Mouse (Mus musculus) brain, embryonic 18.5 days (tissue): ENCODE measurements around the gene Srebf1.

Experiments used
- DNase-seq: peaks from one replicate; pipeline ENCODE4 v3.0.0-alpha.2; 2012; ENCODE audit warnings: low read depth, low spot score

Srebf1 gene

GRCm38 (mm10) chr11:60222469-60223236 is at the start of gene Srebf1:
Gene Srebf1 (minus strand): TSS chr11:60222581.
- DNase-seq, result no peak

GRCm38 (mm10) chr11:60268563-60268962 is 46.2 kb upstream of the Srebf1 start:
- no peak for DNase-seq

GRCm38 (mm10) chr11:60265271-60265985 is 43.0 kb upstream of the Srebf1 start:
- DNase-seq, result no peak

GRCm38 (mm10) chr11:60264651-60265050 is 42.3 kb upstream of the Srebf1 start:
- no peak for DNase-seq

GRCm38 (mm10) chr11:60262396-60262795 is 40.0 kb upstream of the Srebf1 start:
- no peak for DNase-seq

GRCm38 (mm10) chr11:60260743-60261142 is 38.4 kb upstream of the Srebf1 start:
- no peak for DNase-seq

GRCm38 (mm10) chr11:60257696-60258095 is 35.3 kb upstream of the Srebf1 start:
- DNase-seq, result no peak

DNA sequence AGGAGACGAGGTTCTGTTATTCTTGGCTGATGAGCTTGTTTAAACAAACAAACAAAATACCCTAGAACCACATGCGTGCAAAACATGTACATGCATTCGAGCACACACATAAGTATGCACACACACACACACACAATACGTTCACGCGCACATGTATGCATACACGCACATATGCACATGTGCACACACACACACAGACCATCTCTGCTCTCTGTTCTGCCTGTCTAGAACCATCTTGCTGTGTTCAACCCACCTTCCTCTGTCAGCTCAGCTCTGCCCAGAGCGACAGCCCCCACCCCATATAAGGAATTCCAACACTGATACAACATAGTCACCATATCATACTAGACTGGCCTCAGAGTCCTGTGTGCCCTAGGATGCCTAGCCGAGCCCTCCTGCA is 34.3 kb upstream of the Srebf1 start:
- DNase-seq, result no peak

DNA sequence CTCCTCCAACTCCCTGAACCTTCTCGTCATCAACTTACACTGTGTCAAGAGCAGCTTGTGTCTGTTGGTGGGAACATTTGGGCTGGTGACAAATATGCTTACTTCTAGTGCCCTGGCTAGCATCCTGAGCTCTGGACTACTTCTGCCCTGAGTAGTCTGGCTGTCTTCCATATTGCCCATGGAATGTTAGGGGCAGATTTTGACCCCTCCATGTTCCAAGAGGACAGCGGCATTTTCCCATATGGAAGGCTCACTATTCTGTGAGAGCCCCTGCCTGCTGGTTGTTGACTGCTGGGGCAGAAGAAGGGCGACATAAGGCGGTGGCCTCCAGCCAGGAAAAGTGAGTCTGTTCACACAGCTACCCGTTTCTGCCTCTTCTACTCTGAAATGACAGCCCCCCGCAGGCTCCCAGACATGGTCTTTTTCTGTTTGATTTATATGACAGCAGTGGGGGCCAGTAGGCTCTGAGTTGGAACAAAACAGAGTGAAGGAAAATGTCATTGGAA is 33.8 kb upstream of the Srebf1 start:
- DNase-seq, result peak; percentile 62

DNA sequence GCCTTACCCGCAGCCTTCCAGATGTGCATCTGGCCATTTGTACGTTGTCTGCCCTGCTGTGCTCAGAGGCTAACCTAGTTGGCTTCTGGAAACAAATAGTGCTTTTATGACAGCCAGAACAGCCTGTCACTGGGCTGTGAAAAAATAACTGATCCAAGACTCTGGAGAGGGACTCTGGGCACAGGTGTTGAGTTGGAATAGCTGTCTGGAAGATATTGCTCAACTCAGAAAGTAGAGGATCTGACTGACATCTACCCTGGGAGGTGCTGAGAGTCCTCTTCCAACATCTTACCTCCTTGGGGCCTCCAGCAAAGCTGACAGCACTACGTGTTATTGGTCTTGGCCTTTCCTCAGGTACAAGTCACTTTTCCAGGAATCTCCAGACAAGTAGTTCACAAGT is 33.3 kb upstream of the Srebf1 start:
- no peak for DNase-seq

DNA sequence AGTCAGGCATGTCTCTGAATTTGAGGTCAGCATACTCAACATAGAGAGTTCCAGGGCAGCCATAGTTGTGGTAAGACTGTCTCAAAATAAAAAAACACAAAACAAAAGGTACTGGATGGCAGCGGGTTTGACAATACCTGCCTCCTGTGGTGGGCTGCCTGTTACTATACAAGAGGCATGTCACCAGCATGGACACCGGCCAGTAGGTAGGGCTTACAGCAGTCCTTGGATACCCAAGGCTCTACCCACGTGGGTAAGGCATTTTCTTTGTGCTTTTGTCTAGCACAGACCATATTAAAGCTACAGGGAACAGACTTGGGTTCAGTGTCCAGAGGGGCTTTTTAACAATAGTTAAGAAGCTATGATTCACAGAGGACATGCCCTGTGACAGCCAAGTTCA is 32.8 kb upstream of the Srebf1 start:
- DNase-seq, result no peak

GRCm38 (mm10) chr11:60254308-60254707 is 31.9 kb upstream of the Srebf1 start:
- DNase-seq, result no peak

DNA sequence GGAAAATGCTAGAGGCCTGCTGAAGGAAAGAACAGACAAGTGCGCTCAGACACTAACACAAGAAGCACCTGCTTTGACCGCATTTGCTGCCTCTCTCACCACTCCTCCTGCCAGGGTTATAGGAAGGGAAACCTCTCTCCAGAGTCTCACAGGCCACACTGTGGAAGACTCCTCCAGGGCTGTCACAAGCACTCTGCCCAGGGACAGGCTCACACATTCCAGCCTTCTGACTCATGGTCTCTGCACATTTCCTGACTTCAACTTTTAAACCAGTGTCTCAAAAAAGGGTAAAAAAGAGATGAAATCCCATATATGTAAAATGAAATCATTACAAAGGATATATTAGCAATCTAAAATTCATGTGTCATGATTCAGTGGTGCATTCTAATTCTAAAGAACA is 31.2 kb upstream of the Srebf1 start:
- DNase-seq, result no peak

DNA sequence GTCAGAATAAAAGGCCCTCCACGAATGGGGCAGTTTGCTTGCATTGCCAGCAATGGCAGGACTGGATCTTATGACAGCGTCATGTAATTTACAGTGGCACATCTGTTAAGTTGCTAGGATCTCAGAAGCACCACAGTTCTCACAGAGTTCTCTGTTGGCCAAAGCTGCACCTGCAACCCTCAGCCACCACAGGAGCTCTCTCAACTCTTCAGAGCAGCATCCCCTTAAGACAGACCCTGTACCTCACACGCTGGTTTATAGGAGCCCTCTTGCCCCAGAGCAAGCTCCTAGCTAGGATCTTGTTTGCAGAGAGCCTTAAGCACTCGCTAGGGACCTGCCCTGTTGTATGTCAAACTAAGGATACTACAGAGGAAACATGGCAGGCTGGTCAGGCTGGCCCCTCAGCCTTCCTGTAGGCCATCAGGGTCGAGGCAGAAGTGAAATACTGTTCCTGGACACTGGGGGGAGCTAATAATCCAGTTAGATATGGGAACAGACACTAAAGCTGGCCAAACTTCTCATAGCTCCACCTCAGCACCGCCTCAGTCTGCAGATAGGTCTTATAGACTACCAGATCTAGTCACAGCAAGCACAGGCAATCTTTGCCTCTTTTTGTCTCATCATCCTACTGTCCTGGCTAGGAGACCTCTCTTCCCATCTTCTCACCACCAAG is 28.7 kb upstream of the Srebf1 start:
- no peak for DNase-seq

DNA sequence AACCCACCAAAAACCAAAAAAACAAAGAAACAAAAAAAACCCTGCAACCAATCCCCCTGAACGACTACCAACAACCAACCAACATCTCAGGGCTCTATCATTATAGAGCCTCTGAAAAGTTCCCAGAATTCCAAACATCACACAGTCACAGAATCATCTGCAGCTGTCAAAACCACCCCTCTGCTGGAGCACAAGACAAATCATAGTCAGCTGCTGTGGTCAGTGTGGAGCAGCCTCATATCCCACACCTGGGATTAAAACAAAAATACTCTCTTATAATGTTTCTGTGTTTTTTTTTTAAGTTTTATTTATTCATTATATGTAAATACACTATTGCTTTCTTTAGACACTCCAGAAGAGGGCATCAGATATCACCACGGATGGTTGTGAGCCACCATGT is 27.5 kb upstream of the Srebf1 start:
- DNase-seq, result no peak

- DNase-seq, result no peak
These were observed 26.4 kb upstream of the Srebf1 start for GRCm38 (mm10) chr11:60248596-60249404.

GRCm38 (mm10) chr11:60247753-60248550 is 25.6 kb upstream of the Srebf1 start:
- DNase-seq, result no peak

- no peak for DNase-seq
These were observed 23.7 kb upstream of the Srebf1 start for GRCm38 (mm10) chr11:60246077-60246476.

- no peak for DNase-seq
These were observed 22.2 kb upstream of the Srebf1 start for GRCm38 (mm10) chr11:60244503-60245143.

- no peak for DNase-seq
These were observed 18.1 kb upstream of the Srebf1 start for GRCm38 (mm10) chr11:60240509-60240908.
